Mouse (Mus musculus) embryonic facial prominence, embryonic 11.5 days (tissue): Measurements from ENCODE around the gene Pmel. TPM values are rescaled to one million over a fixed set of nuclear protein-coding genes. Genes with fewer than 3 reads are reported as not detected.

Source experiments
- ATAC-seq: fragments of 200-750 bp; cut with Nextera tagmentation; replicated peaks from 2 replicates; pipeline ENCODE4 v1.8.0; 2017; ENCODE audit warnings: low read depth; ENCODE audit not compliant: insufficient number of reproducible peaks, low FRiP score, low TSS enrichment
- DNase-seq: peaks from one replicate; pipeline ENCODE4 v3.0.0-alpha.2; 2015; ENCODE audit warnings: low spot score
- H3K27ac ChIP-seq: fragments of 300-500 bp; sonication (generic); replicated peaks from 2 replicates; pipeline ENCODE4 v1.5.1; 2014; ENCODE audit warnings: mild to moderate bottlenecking, low read depth, low read length, control low read depth
- H3K27me3 ChIP-seq: fragments of 300-500 bp; sonication (generic); 2 replicates; pipeline ENCODE4 v1.6.1; 2014; ENCODE audit warnings: mild to moderate bottlenecking, low read length, moderate library complexity, mixed read lengths; ENCODE audit not compliant: control insufficient read depth, insufficient read depth
- H3K36me3 ChIP-seq: fragments of 300-500 bp; sonication (generic); replicated peaks from 2 replicates; pipeline ENCODE4 v1.6.1; 2014; ENCODE audit warnings: low read depth, mild to moderate bottlenecking, low read length, moderate library complexity, mixed read lengths; ENCODE audit not compliant: control insufficient read depth, insufficient read depth
- H3K4me1 ChIP-seq: fragments of 300-500 bp; sonication (generic); 2 replicates; pipeline ENCODE4 v1.6.1; 2014; ENCODE audit warnings: low read length, mixed read lengths; ENCODE audit not compliant: control insufficient read depth, insufficient read depth
- H3K4me2 ChIP-seq: fragments of 300-500 bp; sonication (generic); 2 replicates; pipeline ENCODE4 v1.6.1; 2014; ENCODE audit warnings: low read depth, mild to moderate bottlenecking, control low read depth, low read length, moderate library complexity
- H3K4me3 ChIP-seq: fragments of 300-500 bp; sonication (generic); 2 replicates; pipeline ENCODE4 v1.5.1; 2014; ENCODE audit warnings: low read depth, low read length, control low read depth
- H3K9ac ChIP-seq: fragments of 300-500 bp; sonication (generic); replicated peaks from 2 replicates; pipeline ENCODE4 v1.6.1; 2014; ENCODE audit warnings: mild to moderate bottlenecking, control low read depth, low read length
- H3K9me3 ChIP-seq: fragments of 300-500 bp; sonication (generic); replicated peaks from 2 replicates; pipeline ENCODE4 v1.6.1; 2016; ENCODE audit warnings: mild to moderate bottlenecking, low read length, inconsistent platforms, mixed read lengths; ENCODE audit not compliant: control insufficient read depth
- WGBS: fragments of 180-500 bp; shearing (Covaris S2); extraction: QIAGEN DNeasy Blood & Tissue Kit; methylation state at CpG from one replicate; pipeline ENCODE4 v1.1.7; 2014; 5-methylcytosine and 5-hydroxymethylcytosine counted together
- polyA plus RNA-seq: library from polyadenylated mRNA; unstranded; fragments of >200 nt; fragmentation: Nextera tagmentation; extraction: Ambion mirVana; gene quantifications from 2 replicates; pipeline ENCODE4 v1.2.1, GENCODE M21; 2014

Pmel gene
- polyA plus RNA-seq, 1 experiment from 2014 or later, result 28.7 TPM

GRCm38 (mm10) chr10:128695992-128696807 is 7.8 kb upstream of the Pmel start, which contains the start of gene Rab5b:
TSS of gene Rab5b (minus strand) at chr10:128696264.
- Histone ChIP-seq H3K36me3 (no peaks in the 10 kb centered on the region), H3K4me3 (peak within 1 kb of the TSS; percentile 69), H3K27ac (peak within 1 kb of the TSS; percentile 91), H3K4me2 (peak within 1 kb of the TSS; percentile 62), H3K4me1 (no peaks in the 10 kb centered on the region), H3K9me3 (no peaks in the 10 kb centered on the region), H3K9ac (peak within 1 kb of the TSS; percentile 90), H3K27me3 (no peaks in the 10 kb centered on the region)
- ATAC-seq, result peak; percentile 99
- WGBS, result 1% methylated on average over 40 of the region's 40 CpGs
- peak; percentile 100 for DNase-seq

GRCm38 (mm10) chr10:128697072-128697725 is 6.8 kb upstream of the Pmel start:
- H3K9me3 ChIP-seq, result no peaks in the 10 kb centered on the region
- no peaks in the 10 kb centered on the region for H3K4me1 ChIP-seq
- no peaks in the 10 kb centered on the region; the same call in 1 of the 2 replicates for H3K36me3 ChIP-seq
- H3K9ac ChIP-seq, result no peak overlapping the region
- WGBS, result 80% methylated on average over 6 of the region's 6 CpGs
- no peak for DNase-seq
- H3K4me3 ChIP-seq, result no peak overlapping the region
- no peak overlapping the region for H3K27ac ChIP-seq
- H3K27me3 ChIP-seq, result no peaks in the 10 kb centered on the region
- no peak overlapping the region for H3K4me2 ChIP-seq
- no peak for ATAC-seq

GRCm38 (mm10) chr10:128699006-128699405 is 5.0 kb upstream of the Pmel start:
- H3K27ac ChIP-seq, result no peak overlapping the region
- no peak overlapping the region for H3K4me2 ChIP-seq
- H3K9me3 ChIP-seq, result no peaks in the 10 kb centered on the region
- 86% methylated on average over 5 of the region's 5 CpGs for WGBS
- H3K9ac ChIP-seq, result no peak overlapping the region
- no peaks in the 10 kb centered on the region; the same call in none of the 2 replicates for H3K36me3 ChIP-seq
- H3K27me3 ChIP-seq, result no peaks in the 10 kb centered on the region
- H3K4me1 ChIP-seq, result no peaks in the 10 kb centered on the region; the same call in 1 of the 2 replicates
- DNase-seq (no peak), ATAC-seq (no peak)
- H3K4me3 ChIP-seq, result no peak overlapping the region

GRCm38 (mm10) chr10:128699611-128700010 is 4.4 kb upstream of the Pmel start:
- no peaks in the 10 kb centered on the region for H3K27me3 ChIP-seq
- 63% methylated on average over 11 of the region's 11 CpGs for WGBS
- H3K36me3 ChIP-seq, result no peaks in the 10 kb centered on the region; the same call in none of the 2 replicates
- no peaks in the 10 kb centered on the region for H3K9me3 ChIP-seq
- H3K4me1 ChIP-seq, result no peaks in the 10 kb centered on the region; the same call in 1 of the 2 replicates
- ATAC-seq (no peak), DNase-seq (no peak)
- no peak overlapping the region for H3K4me2 ChIP-seq
- no peak overlapping the region for H3K4me3 ChIP-seq
- H3K27ac ChIP-seq, result no peak overlapping the region
- H3K9ac ChIP-seq, result no peak overlapping the region

- H3K27ac ChIP-seq, result no peak overlapping the region
- no peaks in the 10 kb centered on the region for H3K27me3 ChIP-seq
- no peak overlapping the region for H3K4me2 ChIP-seq
- no peaks in the 10 kb centered on the region for H3K9me3 ChIP-seq
- H3K4me3 ChIP-seq, result no peak overlapping the region
- DNase-seq (no peak), ATAC-seq (no peak)
- no peaks in the 10 kb centered on the region; the same call in none of the 2 replicates for H3K36me3 ChIP-seq
- H3K4me1 ChIP-seq, result peaks cover 2% of the 10 kb centered on the region; the same call in 1 of the 2 replicates
- H3K9ac ChIP-seq, result no peak overlapping the region
- WGBS, result 89% methylated on average over 5 of the region's 5 CpGs
Measured at GRCm38 (mm10) chr10:128700712-128701111, 3.3 kb upstream of the Pmel start.

GRCm38 (mm10) chr10:128702328-128703007 is 1.5 kb upstream of the Pmel start:
- DNase-seq, result no peak
- H3K36me3 ChIP-seq, result no peaks in the 10 kb centered on the region; the same call in none of the 2 replicates
- no peak overlapping the region for H3K4me3 ChIP-seq
- H3K9me3 ChIP-seq, result no peaks in the 10 kb centered on the region
- peaks cover 2% of the 10 kb centered on the region; the same call in 1 of the 2 replicates for H3K4me1 ChIP-seq
- WGBS, result 90% methylated on average over 6 of the region's 6 CpGs
- H3K27ac ChIP-seq, result no peak overlapping the region
- H3K27me3 ChIP-seq, result no peaks in the 10 kb centered on the region
- ATAC-seq, result no peak
- no peak overlapping the region for H3K9ac ChIP-seq
- no peak overlapping the region for H3K4me2 ChIP-seq

GRCm38 (mm10) chr10:128704491-128705316 is 709 bp downstream of the Pmel start, which contains the start of gene Cdk2:
TSS of gene Cdk2 (minus strand) at chr10:128705031.
- peak; percentile 96 for DNase-seq
- under 1% methylated on average over 61 of the region's 62 CpGs for WGBS
- Histone ChIP-seq H3K9me3 (no peaks in the 10 kb centered on the region), H3K4me2 (peak within 1 kb of the TSS; percentile 63), H3K4me1 (peaks cover 2% of the 10 kb centered on the region; the same call in 1 of the 2 replicates), H3K36me3 (no peaks in the 10 kb centered on the region; the same call in none of the 2 replicates), H3K27me3 (no peaks in the 10 kb centered on the region), H3K9ac (peak within 1 kb of the TSS; percentile 80), H3K4me3 (peak within 1 kb of the TSS; percentile 82), H3K27ac (peak within 1 kb of the TSS; percentile 88)
- peak; percentile 92 for ATAC-seq
